Mouse (Mus musculus) thymus, adult 2 months (tissue): ENCODE data around the gene Paqr8. TPM values are rescaled to one million over a fixed set of nuclear protein-coding genes. Genes with fewer than 3 reads are reported as not detected.

ENCODE experiments used
- DNase-seq: peaks from one replicate; pipeline ENCODE4 v3.0.0; 2021
- H3K27ac ChIP-seq: fragments of 200-500 bp; 2 replicates; pipeline ENCODE4 v1.5.1; 2012; ENCODE audit warnings: low read length, control low read depth; ENCODE audit not compliant: control insufficient read depth, insufficient read depth
- H3K27me3 ChIP-seq: fragments of 200-500 bp; 2 replicates; pipeline ENCODE4 v1.6.1; 2012; ENCODE audit warnings: mild to moderate bottlenecking, low read length, moderate library complexity, mixed read lengths; ENCODE audit not compliant: control insufficient read depth, insufficient read depth
- H3K36me3 ChIP-seq: fragments of 200-500 bp; 2 replicates; pipeline ENCODE4 v1.6.1; 2012; ENCODE audit warnings: mild to moderate bottlenecking, low read length, moderate library complexity; ENCODE audit not compliant: control insufficient read depth, insufficient read depth
- H3K4me1 ChIP-seq: fragments of 200-500 bp; replicated peaks from 2 replicates; pipeline ENCODE4 v1.6.1; 2012; ENCODE audit warnings: low read length; ENCODE audit not compliant: control insufficient read depth, insufficient read depth
- H3K4me3 ChIP-seq: fragments of 200-500 bp; 2 replicates; pipeline ENCODE4 v1.5.1; 2012; ENCODE audit warnings: mild to moderate bottlenecking, low read length, control low read depth, moderate library complexity; ENCODE audit not compliant: control insufficient read depth, insufficient read depth
- CTCF ChIP-seq: fragments of 200-500 bp; IDR thresholded peaks from 2 replicates; pipeline ENCODE4 v1.5.1; 2012; ENCODE audit warnings: mild to moderate bottlenecking, control low read depth, low read length, moderate library complexity, borderline replicate concordance; ENCODE audit not compliant: control insufficient read depth, poor library complexity, insufficient read depth; ENCODE audit errors: extremely low read depth
- POLR2A ChIP-seq: fragments of 200-500 bp; IDR thresholded peaks from 2 replicates; pipeline ENCODE4 v1.6.1; 2012; ENCODE audit warnings: mild to moderate bottlenecking, low read length, control low read depth, moderate library complexity; ENCODE audit not compliant: control insufficient read depth, poor library complexity, insufficient read depth; ENCODE audit errors: extremely low read depth
- WGBS: fragments of 180-500 bp; shearing (Covaris S2); methylation state at CpG from one replicate; pipeline ENCODE4 v1.1.7; 2018; 5-methylcytosine and 5-hydroxymethylcytosine counted together
- polyA plus RNA-seq: library from polyadenylated mRNA; depleted of rRNA; stranded (reverse); fragments of >200 nt; gene quantifications from 2 replicates; pipeline ENCODE4 v1.2.3, GENCODE M21; 2012

Gene Paqr8
- polyA plus RNA-seq, 1 experiment, result 9.6 TPM

GRCm38 (mm10) chr1:20951799-20952198, 61.4 kb downstream of the Paqr8 start:
- Histone ChIP-seq H3K4me3 (peak overlapping the region; percentile 42), H3K4me1 (peaks cover 11% of the 10 kb centered on the region), H3K27me3 (no peaks in the 10 kb centered on the region), H3K36me3 (no peaks in the 10 kb centered on the region), H3K27ac (no peak overlapping the region)
- no peak for DNase-seq
- TF ChIP-seq POLR2A, result no peak
- no peak for TF ChIP-seq CTCF
- 30% methylated on average over 16 of the region's 16 CpGs for WGBS

GRCm38 (mm10) chr1:20954876-20955275, 64.5 kb downstream of the Paqr8 start:
- DNase-seq, result no peak
- peaks cover 11% of the 10 kb centered on the region for H3K4me1 ChIP-seq
- TF ChIP-seq CTCF, result no peak
- no peak for TF ChIP-seq POLR2A
- 83% methylated on average over 3 of the region's 3 CpGs for WGBS
- H3K27ac ChIP-seq, result no peak overlapping the region
- no peaks in the 10 kb centered on the region for H3K27me3 ChIP-seq
- no peak overlapping the region for H3K4me3 ChIP-seq
- no peaks in the 10 kb centered on the region for H3K36me3 ChIP-seq

- no peaks in the 10 kb centered on the region for H3K4me1 ChIP-seq
Observed at GRCm38 (mm10) chr1:20969642-20970041, 79.2 kb downstream of the Paqr8 start.

GRCm38 (mm10) chr1:20973389-20973788, 83.0 kb downstream of the Paqr8 start:
- no peak overlapping the region for H3K4me3 ChIP-seq
- H3K27me3 ChIP-seq, result no peaks in the 10 kb centered on the region
- 98% methylated on average over 6 of the region's 6 CpGs for WGBS
- no peaks in the 10 kb centered on the region for H3K36me3 ChIP-seq
- no peak for TF ChIP-seq CTCF
- TF ChIP-seq POLR2A, result no peak
- H3K27ac ChIP-seq, result no peak overlapping the region
- DNase-seq, result no peak
- no peaks in the 10 kb centered on the region for H3K4me1 ChIP-seq

More at GRCm38 (mm10) chr1:20969642-20970041, 79.2 kb downstream of the Paqr8 start:
- WGBS, result 79% methylated on average over 2 of the region's 2 CpGs
- DNase-seq, result no peak
- no peak for TF ChIP-seq POLR2A
- no peak for TF ChIP-seq CTCF
- Histone ChIP-seq H3K27me3 (no peaks in the 10 kb centered on the region), H3K27ac (no peak overlapping the region), H3K36me3 (no peaks in the 10 kb centered on the region), H3K4me3 (no peak overlapping the region)

- Histone ChIP-seq H3K27me3 (no peaks in the 10 kb centered on the region), H3K4me1 (no peaks in the 10 kb centered on the region), H3K27ac (no peak overlapping the region), H3K4me3 (no peak overlapping the region), H3K36me3 (no peaks in the 10 kb centered on the region)
- TF ChIP-seq POLR2A (no peak), CTCF (no peak)
- 78% methylated on average over 9 of the region's 9 CpGs for WGBS
- no peak for DNase-seq
Observed at GRCm38 (mm10) chr1:20974341-20975135, 84.1 kb downstream of the Paqr8 start.

GRCm38 (mm10) chr1:20980553-20980952, 90.1 kb downstream of the Paqr8 start:
- no peak for TF ChIP-seq CTCF
- no peak for TF ChIP-seq POLR2A
- no peak overlapping the region for H3K27ac ChIP-seq
- no peak overlapping the region for H3K4me3 ChIP-seq
- no peaks in the 10 kb centered on the region for H3K27me3 ChIP-seq
- WGBS, result 95% methylated on average over 1 of the region's 1 CpGs
- H3K4me1 ChIP-seq, result peaks cover 17% of the 10 kb centered on the region
- no peak for DNase-seq
- H3K36me3 ChIP-seq, result no peaks in the 10 kb centered on the region

GRCm38 (mm10) chr1:20981764-20982163, 91.4 kb downstream of the Paqr8 start:
- no peak overlapping the region for H3K27ac ChIP-seq
- 93% methylated on average over 6 of the region's 6 CpGs for WGBS
- no peaks in the 10 kb centered on the region for H3K36me3 ChIP-seq
- H3K4me3 ChIP-seq, result no peak overlapping the region
- TF ChIP-seq POLR2A (no peak), CTCF (no peak)
- peaks cover 22% of the 10 kb centered on the region for H3K4me1 ChIP-seq
- DNase-seq, result no peak
- H3K27me3 ChIP-seq, result no peaks in the 10 kb centered on the region
